Mouse (Mus musculus) liver, adult 2 months (tissue): ENCODE results near the gene Bcar3.

Experiments
- CTCF ChIP-seq: fragments of 200-500 bp; IDR thresholded peaks from 2 replicates; pipeline ENCODE4 v1.5.1; 2011; ENCODE audit warnings: low read depth, low read length, control low read depth
- POLR2A ChIP-seq: fragments of 200-500 bp; IDR thresholded peaks from 2 replicates; pipeline ENCODE4 v1.6.1; 2011; ENCODE audit warnings: low read length, control low read depth; ENCODE audit not compliant: insufficient read depth; ENCODE audit errors: extremely low read depth

DNA sequence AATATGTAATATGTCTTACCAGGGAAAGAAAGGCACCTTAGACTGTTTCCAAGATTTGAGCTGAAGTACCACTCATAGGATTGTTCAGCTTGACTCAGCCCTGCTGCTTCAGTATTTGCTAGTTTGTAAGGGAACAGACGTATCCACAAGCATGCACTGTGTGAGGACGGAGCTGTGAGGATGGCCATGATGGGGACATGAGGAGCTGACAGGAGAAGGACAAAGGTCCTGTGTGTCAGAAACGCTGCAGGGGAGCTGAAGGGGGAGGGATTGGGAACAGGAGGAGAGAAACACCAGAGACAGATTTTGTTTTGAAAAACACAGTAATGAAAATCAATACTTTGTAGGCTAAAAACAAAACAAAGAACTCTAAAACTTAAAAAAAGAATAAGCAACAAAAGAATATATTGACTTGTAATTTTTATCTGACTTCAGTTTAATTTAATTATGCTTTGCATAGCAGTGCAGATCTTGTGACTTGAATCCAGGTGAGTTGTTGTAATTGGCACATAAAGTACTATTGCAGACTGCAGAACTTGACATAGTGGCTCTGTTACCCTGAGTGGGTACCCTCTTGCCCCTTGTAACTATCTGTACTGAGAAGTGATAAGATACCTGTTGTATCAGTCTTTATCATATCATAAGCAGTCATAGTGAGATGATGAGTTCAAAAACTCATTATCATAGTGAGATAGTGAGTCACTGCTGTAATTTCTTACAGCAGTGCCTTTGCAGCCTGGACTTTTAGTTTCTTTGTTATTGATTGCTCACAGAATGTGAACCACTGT lies 41.3 kb upstream of the Bcar3 start:
- TF ChIP-seq CTCF, result no peak
- no peak for TF ChIP-seq POLR2A
